In genomic region chr7:129003150-129003549, GRCm38 (mm10) we compare ENCODE assay signal across 31 mouse cellular contexts.
DNase-seq lines count a peak whose midpoint lies in the region; ATAC-seq and TF ChIP-seq lines count a peak whose summit lies in the region.
"Had no signal": no experiment of that assay in that cellular context is flagged by ENCODE, and none has a peak within 500 bp of the region (broad histone marks: within the 10 kb centered on the region; RNA-seq: fewer than 3 reads in every experiment).

No protein-coding gene starts in this region.

- WGBS in heart, embryonic 10.5 days, result 71% methylated on average over 1 of the region's 1 CpGs
- WGBS in heart, embryonic 12.5 days, result 73% methylated on average over 1 of the region's 1 CpGs
- 53% methylated on average over 1 of the region's 1 CpGs for WGBS in lung, embryonic 15.5 days
- WGBS in stomach, postnatal 0 days, result 44% methylated on average over 1 of the region's 1 CpGs

- DNase-seq in heart, embryonic 10.5 days (ENCODE audit: low spot score), result peak; percentile 30
- no peak for DNase-seq in lung, postnatal 4 days
- DNase-seq in lung, postnatal 14 days, result peak; percentile 4
- DNase-seq in stomach, postnatal 0 days (ENCODE audit: low spot score), result peak; percentile 74
- no peak for DNase-seq in gastrocnemius, postnatal 14 days
- no peak for DNase-seq in cerebellum, postnatal 4 days (ENCODE audit: low spot score in 2 of 2)
- DNase-seq: adrenal gland, postnatal 10 days; B cell, adult 2 months; cerebellum, adult 11 months; cerebellum, adult 2 months; cerebellum, adult 9-11 months; cerebellum, postnatal 25 days; embryo, embryonic 11 days; gastrocnemius, postnatal 10 days; heart, adult 18-20 months; heart, postnatal 10 days; heart, postnatal 36 days had no signal

- no peak overlapping the region for H3K9ac ChIP-seq in heart, embryonic 12.5 days
- H3K9ac ChIP-seq in lung, embryonic 15.5 days, result no peak overlapping the region
- no peak overlapping the region for H3K9ac ChIP-seq in stomach, postnatal 0 days (ENCODE audit: low read length)
- H3K9ac ChIP-seq: embryonic facial prominence, embryonic 13.5 days; forebrain, embryonic 12.5 days; forebrain, embryonic 15.5 days; heart, embryonic 15.5 days; hindbrain, embryonic 13.5 days had no signal

- H3K9me3 ChIP-seq in heart, embryonic 10.5 days, result no peaks in the 10 kb centered on the region
- no peaks in the 10 kb centered on the region for H3K9me3 ChIP-seq in heart, embryonic 12.5 days (replicated peaks)
- H3K9me3 ChIP-seq in lung, embryonic 15.5 days, result no peaks in the 10 kb centered on the region
- H3K9me3 ChIP-seq in stomach, postnatal 0 days (ENCODE audit: control insufficient read depth, low read length), result no peaks in the 10 kb centered on the region
- H3K9me3 ChIP-seq: embryonic facial prominence, embryonic 10.5 days; embryonic facial prominence, embryonic 13.5 days; forebrain, embryonic 12.5 days; forebrain, embryonic 15.5 days; heart, embryonic 15.5 days; hindbrain, embryonic 10.5 days; hindbrain, embryonic 13.5 days had no signal

- TF ChIP-seq CTCF in stomach, postnatal 0 days (IDR thresholded peaks at IDR 0.05; ENCODE audit: low read depth), result no peak

- H3K4me1 ChIP-seq in heart, embryonic 10.5 days, result no peaks in the 10 kb centered on the region
- no peaks in the 10 kb centered on the region for H3K4me1 ChIP-seq in heart, embryonic 12.5 days (replicated peaks)
- no peaks in the 10 kb centered on the region for H3K4me1 ChIP-seq in lung, embryonic 15.5 days
- no peaks in the 10 kb centered on the region for H3K4me1 ChIP-seq in stomach, postnatal 0 days (replicated peaks; ENCODE audit: control insufficient read depth, insufficient read depth)
- H3K4me1 ChIP-seq: embryonic facial prominence, embryonic 10.5 days; embryonic facial prominence, embryonic 13.5 days; forebrain, embryonic 12.5 days; forebrain, embryonic 15.5 days; heart, embryonic 15.5 days; hindbrain, embryonic 10.5 days; hindbrain, embryonic 13.5 days had no signal

- intact Hi-C loops in gastrocnemius, postnatal 14 days (cut with DNase I; ENCODE audit: low total_unique reads), result no loop called here

- no peak overlapping the region for H3K4me2 ChIP-seq in heart, embryonic 12.5 days
- no peak overlapping the region for H3K4me2 ChIP-seq in lung, embryonic 15.5 days
- H3K4me2 ChIP-seq in stomach, postnatal 0 days (replicated peaks; ENCODE audit: low read depth), result no peak overlapping the region
- H3K4me2 ChIP-seq: embryonic facial prominence, embryonic 13.5 days; forebrain, embryonic 12.5 days; forebrain, embryonic 15.5 days; heart, embryonic 11.5 days; heart, embryonic 15.5 days; hindbrain, embryonic 13.5 days had no signal

- H3K27me3 ChIP-seq in heart, embryonic 10.5 days (ENCODE audit: insufficient read depth, poor library complexity, severe bottlenecking), result no peaks in the 10 kb centered on the region
- no peaks in the 10 kb centered on the region for H3K27me3 ChIP-seq in heart, embryonic 12.5 days (replicated peaks)
- H3K27me3 ChIP-seq in lung, embryonic 15.5 days, result no peaks in the 10 kb centered on the region
- H3K27me3 ChIP-seq in stomach, postnatal 0 days (ENCODE audit: control insufficient read depth, insufficient read depth, low read length), result no peaks in the 10 kb centered on the region
- H3K27me3 ChIP-seq: embryonic facial prominence, embryonic 13.5 days; forebrain, embryonic 12.5 days; forebrain, embryonic 15.5 days; heart, embryonic 15.5 days; hindbrain, embryonic 13.5 days; Patski had no signal

- ATAC-seq in heart, embryonic 12.5 days (ENCODE audit: insufficient number of reproducible peaks, low FRiP score), result no peak
- peak; percentile 69; the same call in 1 of the 2 replicates for ATAC-seq in lung, embryonic 15.5 days (ENCODE audit: borderline replicate concordance, extremely low read depth, low FRiP score, low TSS enrichment)
- ATAC-seq in stomach, postnatal 0 days (ENCODE audit: low FRiP score, low TSS enrichment), result peak; percentile 82
- ATAC-seq: forebrain, embryonic 15.5 days; hindbrain, embryonic 16.5 days; Patski had no signal

- TF ChIP-seq EP300 in stomach, postnatal 0 days (optimal IDR thresholded peaks at IDR 0.05), result peak; percentile 28

- no peak overlapping the region for H3K4me3 ChIP-seq in heart, embryonic 10.5 days
- H3K4me3 ChIP-seq in heart, embryonic 12.5 days, result no peak overlapping the region
- no peak overlapping the region for H3K4me3 ChIP-seq in lung, embryonic 15.5 days
- no peak overlapping the region for H3K4me3 ChIP-seq in stomach, postnatal 0 days (ENCODE audit: low read depth, low read length)
- H3K4me3 ChIP-seq: embryonic facial prominence, embryonic 10.5 days; embryonic facial prominence, embryonic 13.5 days; erythroblast, embryonic 14.5 days; forebrain, embryonic 12.5 days; forebrain, embryonic 15.5 days; heart, embryonic 15.5 days; hindbrain, embryonic 10.5 days; hindbrain, embryonic 13.5 days had no signal

- H3K27ac ChIP-seq in heart, embryonic 10.5 days, result no peak overlapping the region
- no peak overlapping the region for H3K27ac ChIP-seq in heart, embryonic 12.5 days (ENCODE audit: poor library complexity, severe bottlenecking)
- H3K27ac ChIP-seq in lung, embryonic 15.5 days, result no peak overlapping the region
- peak overlapping the region; percentile 49 for H3K27ac ChIP-seq in stomach, postnatal 0 days (replicated peaks)
- H3K27ac ChIP-seq: embryonic facial prominence, embryonic 10.5 days; embryonic facial prominence, embryonic 13.5 days; forebrain, embryonic 12.5 days; forebrain, embryonic 15.5 days; heart, embryonic 15.5 days; hindbrain, embryonic 10.5 days; hindbrain, embryonic 13.5 days had no signal

- H3K36me3 ChIP-seq in heart, embryonic 10.5 days, result no peaks in the 10 kb centered on the region
- no peaks in the 10 kb centered on the region for H3K36me3 ChIP-seq in heart, embryonic 12.5 days
- no peaks in the 10 kb centered on the region for H3K36me3 ChIP-seq in lung, embryonic 15.5 days
- no peaks in the 10 kb centered on the region for H3K36me3 ChIP-seq in stomach, postnatal 0 days (ENCODE audit: control insufficient read depth, insufficient read depth, low read length)
- H3K36me3 ChIP-seq: embryonic facial prominence, embryonic 10.5 days; embryonic facial prominence, embryonic 13.5 days; forebrain, embryonic 12.5 days; forebrain, embryonic 15.5 days; G1E; heart, embryonic 15.5 days; hindbrain, embryonic 10.5 days; hindbrain, embryonic 13.5 days had no signal

Comparison
In these comparisons a context has a peak if more than half of its experiments do, and no peak if none do; other contexts are left out.
1. DNase-seq: peak in heart, embryonic 10.5 days (single experiment), lung, postnatal 14 days (single experiment) and stomach, postnatal 0 days (single experiment); none in lung, postnatal 4 days (0 of 2), gastrocnemius, postnatal 14 days (single experiment) and cerebellum, postnatal 4 days (0 of 2).